Mouse (Mus musculus): Measurements from ENCODE around the gene Vat1. TPM values are rescaled to one million over a fixed set of nuclear protein-coding genes. Genes with fewer than 3 reads are reported as not detected.
A peak's percentile ranks its signal among the peaks of the same experiment; 100 is the strongest.
"Not testable (repeated sequence)": the region's sequence is repeated elsewhere in the genome, so short reads cannot be mapped to it uniquely, and the experiment has no call there.

Gene Vat1
- total RNA-seq (2021): 100 to 1,000 TPM; 107 to 112 TPM

DNA sequence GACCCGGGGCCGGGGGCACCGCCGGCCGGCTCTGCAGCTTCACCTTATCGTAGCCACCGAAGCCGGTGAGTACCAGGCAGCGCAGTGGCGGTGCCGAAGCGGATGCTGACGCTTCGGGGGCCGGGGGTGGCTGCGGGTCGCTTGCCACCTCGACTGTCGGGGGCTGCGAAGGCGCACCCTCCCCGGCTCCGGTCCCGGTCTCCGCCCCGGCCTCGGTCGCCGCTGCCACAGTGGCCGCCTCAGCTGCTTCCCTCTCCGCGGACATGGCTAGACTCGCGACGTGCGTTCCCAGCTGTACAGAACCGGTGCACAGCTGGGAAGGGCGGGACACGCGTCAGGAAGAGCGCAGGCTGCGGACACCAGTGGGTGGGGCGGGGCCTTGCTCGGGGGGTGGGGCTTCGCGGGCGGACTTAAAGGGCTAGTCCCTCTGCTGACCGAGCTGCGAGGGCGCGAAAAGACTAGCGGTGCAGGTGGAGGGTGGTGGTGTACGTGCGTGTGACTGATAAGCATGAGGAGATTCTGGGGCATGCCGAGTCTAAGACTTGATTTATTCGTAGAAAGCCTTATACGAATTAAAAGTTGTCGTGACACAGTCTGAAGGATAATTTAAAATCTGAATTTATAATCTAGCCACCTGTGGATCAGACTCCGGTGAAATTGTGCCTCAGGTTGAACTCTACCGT lies at the start of gene Vat1:
TSS of gene Vat1 (minus strand) at position 362 of the 683 bp plus-strand sequence.
- peak; percentile 82 for DNase-seq
- intact Hi-C loops (cut with DNase I): loop anchor here (5.0 kb wide), 1 partner anchor 81 kb away; no protein-coding TSS in a partner anchor

- DNase-seq: no peak
- intact Hi-C loops (cut with DNase I): no loop called here
Observed at GRCm38 (mm10) chr11:101507090-101507489, 41.1 kb upstream of the Vat1 start.

- intact Hi-C loops (cut with DNase I): no loop called here
- peak; percentile 29 for DNase-seq
Observed at GRCm38 (mm10) chr11:101506269-101506780, 40.3 kb upstream of the Vat1 start.

DNA sequence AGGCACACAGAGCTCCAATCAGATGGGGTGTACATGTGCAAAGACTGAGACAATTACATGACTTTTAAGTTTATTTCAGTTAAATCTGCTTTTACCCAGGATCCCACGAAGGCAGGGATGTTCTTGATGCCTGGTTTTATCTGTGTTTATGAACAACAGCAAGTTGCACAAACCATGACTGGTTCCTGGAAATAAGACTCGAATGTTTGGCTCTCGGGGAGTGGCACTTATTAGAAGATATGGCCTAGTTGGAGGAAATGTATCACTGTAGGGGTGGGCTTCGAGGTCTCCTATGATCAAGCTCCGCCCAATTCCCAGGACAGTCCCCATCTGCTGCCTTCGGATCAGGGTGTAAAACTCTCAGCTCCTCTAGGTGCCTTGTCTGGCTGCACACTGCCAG lies 20.1 kb upstream of the Vat1 start:
- DNase-seq: no peak
- intact Hi-C loops (cut with DNase I): no loop called here

DNA sequence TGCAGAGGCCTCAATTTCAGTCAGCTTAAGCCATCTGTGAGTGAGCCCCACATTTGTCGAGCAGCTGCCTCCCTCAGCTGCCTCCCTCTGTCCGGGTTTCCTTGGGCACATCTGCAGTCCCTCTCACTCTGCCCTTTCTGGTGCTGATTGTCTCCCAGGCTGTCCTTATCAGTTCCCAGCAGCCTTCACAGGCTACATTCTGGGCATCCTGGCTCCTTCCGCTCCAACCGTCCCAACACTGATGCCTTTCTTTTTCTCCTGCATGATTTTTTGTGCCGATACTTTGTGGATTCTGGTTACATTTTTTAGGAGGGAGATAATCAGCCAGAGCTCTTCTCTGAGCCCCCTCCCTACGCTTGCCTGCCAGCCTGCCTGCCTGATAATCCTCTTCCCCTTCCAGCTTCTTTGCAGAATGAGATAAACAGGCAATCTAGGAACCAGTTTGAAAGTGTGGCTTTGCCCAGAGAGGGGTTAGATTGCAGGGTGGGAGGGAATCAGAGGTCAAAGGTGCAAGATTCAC lies 19.5 kb upstream of the Vat1 start:
- DNase-seq: no peak
- intact Hi-C loops (cut with DNase I): no loop called here

DNA sequence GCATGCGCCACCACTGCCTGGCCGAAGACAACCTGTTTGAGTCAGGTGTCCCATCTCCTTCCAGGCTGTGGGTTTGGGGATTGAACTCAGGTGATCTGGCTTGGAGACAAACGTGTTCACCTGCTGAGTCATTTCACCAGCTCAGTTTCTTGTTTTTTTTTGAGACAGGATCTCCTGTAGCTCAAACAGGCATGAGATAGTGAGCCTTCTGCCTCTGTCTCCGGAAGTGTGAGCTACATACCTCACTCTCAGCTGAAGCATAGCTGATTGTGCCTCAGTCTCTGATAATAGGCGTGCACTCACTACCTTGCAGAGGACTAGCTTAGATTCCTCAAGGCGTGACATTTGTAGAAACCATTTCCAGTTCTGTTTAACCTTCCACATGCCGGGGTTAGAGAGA lies 18.8 kb upstream of the Vat1 start:
- no peak for DNase-seq

GRCm38 (mm10) chr11:101484245-101484644 lies 18.2 kb upstream of the Vat1 start:
- intact Hi-C loops (cut with DNase I): no loop called here
- no peak for DNase-seq

More for the DNA sequence above, 18.8 kb upstream of the Vat1 start:
- intact Hi-C loops (cut with DNase I): no loop called here

- no peak for DNase-seq
- intact Hi-C loops (cut with DNase I): no loop called here
Observed at GRCm38 (mm10) chr11:101483804-101484203, 17.8 kb upstream of the Vat1 start.

GRCm38 (mm10) chr11:101480912-101481311 lies 14.9 kb upstream of the Vat1 start:
- DNase-seq: no peak
- intact Hi-C loops (cut with DNase I): no loop called here

DNA sequence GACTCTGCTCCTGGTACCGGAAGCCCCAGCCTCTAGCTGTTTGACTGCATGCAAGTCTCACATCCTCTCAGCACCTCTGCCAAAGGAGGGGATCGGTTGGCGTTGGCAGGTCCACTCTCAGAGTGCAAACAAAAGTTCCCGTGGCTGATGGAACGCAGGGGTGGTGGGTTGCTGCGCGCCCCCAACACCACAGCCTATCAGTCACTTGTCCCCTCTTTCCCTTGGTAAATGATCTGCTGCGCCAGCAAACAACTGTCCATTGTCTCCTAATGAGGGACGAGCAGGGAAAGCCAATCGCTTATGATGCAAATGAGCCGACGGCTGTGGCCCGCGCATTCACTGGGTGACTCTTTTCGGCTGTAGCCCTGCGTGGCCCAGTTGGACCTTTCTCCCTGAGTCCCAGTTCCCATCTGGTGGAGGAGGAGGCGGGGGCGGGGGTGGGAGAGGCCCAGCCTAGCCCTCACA lies 13.2 kb upstream of the Vat1 start:
- peak; percentile 82 for DNase-seq
- intact Hi-C loops (cut with DNase I): no loop called here

DNA sequence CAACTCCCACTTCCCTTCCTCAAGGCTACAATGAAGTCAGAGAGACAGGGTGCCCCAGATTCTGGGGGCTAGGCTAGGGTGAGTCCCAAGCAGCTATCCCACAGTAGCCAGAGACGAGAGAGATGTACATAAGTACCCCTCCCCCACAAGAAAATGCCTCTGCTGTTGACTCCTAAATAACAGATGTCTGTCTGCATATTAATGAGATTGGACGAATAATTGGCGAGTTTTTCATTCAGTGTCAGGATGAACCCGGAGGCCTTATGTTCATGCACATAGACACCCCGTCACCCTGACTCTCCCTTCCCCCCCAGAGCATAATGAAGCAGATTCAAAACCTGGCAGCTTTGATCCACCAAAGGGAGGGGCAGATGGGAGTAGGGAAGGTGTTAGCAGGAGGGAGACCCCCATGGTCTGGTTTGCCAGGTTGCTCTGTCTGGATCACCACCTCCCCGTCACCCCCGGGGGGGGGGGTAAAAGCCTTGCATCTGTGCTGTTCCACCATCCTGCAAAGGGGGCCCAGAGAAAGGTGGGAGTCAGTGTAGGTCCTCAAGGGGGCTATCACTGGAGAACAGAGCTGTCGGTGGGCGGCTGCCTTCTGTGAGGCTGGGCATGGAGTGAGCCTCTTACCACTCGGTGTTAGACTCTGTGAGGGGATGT lies 11.7 kb upstream of the Vat1 start:
- DNase-seq: peak; percentile 86
- intact Hi-C loops (cut with DNase I): no loop called here

GRCm38 (mm10) chr11:101477194-101477551 lies 11.1 kb upstream of the Vat1 start:
- intact Hi-C loops (cut with DNase I): no loop called here
- peak; percentile 95 for DNase-seq

GRCm38 (mm10) chr11:101476361-101476760 lies 10.3 kb upstream of the Vat1 start:
- DNase-seq; intact Hi-C loops (cut with DNase I): not testable (repeated sequence)

DNA sequence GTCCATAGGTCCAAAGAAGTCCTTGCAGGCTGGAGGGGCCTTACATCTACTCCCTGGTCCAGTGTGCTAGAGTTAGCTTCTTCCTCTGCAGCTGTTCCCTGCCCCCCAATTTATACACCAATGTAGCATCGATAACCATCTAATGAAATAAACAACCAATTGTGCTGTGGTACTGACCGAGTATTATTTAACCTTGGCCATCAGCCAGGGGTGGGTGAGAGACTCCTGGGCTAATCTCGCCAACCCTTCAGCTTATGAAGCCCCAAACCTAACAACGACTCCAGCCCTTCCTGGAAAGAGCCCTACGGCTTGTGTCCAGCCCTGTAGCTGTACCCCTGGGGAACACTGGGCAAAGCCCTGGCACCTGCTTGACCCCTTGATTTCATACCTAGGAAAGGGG lies 8.3 kb upstream of the Vat1 start:
- intact Hi-C loops (cut with DNase I): no loop called here
- no peak for DNase-seq

- intact Hi-C loops (cut with DNase I); DNase-seq: not testable (repeated sequence)
Observed at GRCm38 (mm10) chr11:101473686-101474085, 7.7 kb upstream of the Vat1 start.

DNA sequence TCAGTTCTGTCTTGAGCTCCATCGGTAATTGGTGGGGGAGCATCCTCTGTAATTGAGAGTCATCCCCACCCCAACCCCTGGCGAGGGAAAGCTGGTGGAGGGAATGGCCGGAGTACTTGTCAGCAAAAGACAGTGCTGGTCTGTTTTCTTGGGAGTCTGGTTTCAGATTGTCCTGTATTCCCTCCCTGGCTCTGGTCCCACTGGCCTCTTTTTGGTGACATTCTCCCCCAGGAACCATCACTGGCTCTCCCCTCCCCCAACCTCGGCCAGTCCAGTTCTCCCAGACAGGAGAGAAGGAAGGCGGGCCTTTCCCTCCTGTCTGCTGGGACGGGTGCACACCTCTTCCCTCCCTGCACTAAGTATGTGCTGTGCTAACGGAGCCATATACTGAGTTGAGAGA lies 6.3 kb upstream of the Vat1 start:
- intact Hi-C loops (cut with DNase I): no loop called here
- peak; percentile 84 for DNase-seq

DNA sequence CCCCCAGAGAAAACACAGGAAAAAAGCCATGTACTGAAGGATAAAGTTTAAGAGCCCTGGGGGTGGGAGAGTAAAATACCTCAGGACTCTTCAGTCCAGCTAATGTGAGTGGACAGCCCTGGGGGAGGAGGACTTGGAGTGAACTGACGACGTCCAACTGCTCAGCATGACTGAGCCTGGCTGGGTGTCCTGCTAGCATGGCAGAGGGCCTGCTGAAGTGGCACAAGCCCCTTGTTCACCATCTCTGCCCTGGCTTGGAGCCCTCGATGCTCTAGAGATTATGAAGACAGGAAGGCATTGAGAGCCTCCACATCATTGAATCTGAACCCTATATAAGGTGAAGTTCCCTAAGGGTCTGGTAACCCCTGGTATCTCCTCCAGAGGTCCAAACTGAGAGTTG lies 5.9 kb upstream of the Vat1 start:
- peak; percentile 75 for DNase-seq
- intact Hi-C loops (cut with DNase I): no loop called here

- no peak for DNase-seq
- intact Hi-C loops (cut with DNase I): no loop called here
Observed at GRCm38 (mm10) chr11:101470206-101470605, 4.2 kb upstream of the Vat1 start.

- DNase-seq: no peak
- intact Hi-C loops (cut with DNase I): loop anchor here (5.0 kb wide), 1 partner anchor 78 kb away; no protein-coding TSS in a partner anchor
Observed at GRCm38 (mm10) chr11:101469155-101469554, 3.1 kb upstream of the Vat1 start.

GRCm38 (mm10) chr11:101468731-101469130 lies 2.7 kb upstream of the Vat1 start:
- no peak for DNase-seq
- intact Hi-C loops (cut with DNase I): loop anchor here (5.0 kb wide), 1 partner anchor 79 kb away; no protein-coding TSS in a partner anchor

GRCm38 (mm10) chr11:101468263-101468688 lies 2.2 kb upstream of the Vat1 start:
- no peak for DNase-seq
- intact Hi-C loops (cut with DNase I): loop anchor here (5.0 kb wide), 1 partner anchor 79 kb away; no protein-coding TSS in a partner anchor

All from left cerebral cortex, postnatal 4 days (tissue).